Mouse (Mus musculus) heart, embryonic 16.5 days (tissue): ENCODE data around the gene Sh3rf3. TPM values are rescaled to one million over a fixed set of nuclear protein-coding genes. Genes with fewer than 3 reads are reported as not detected.
"Not testable (repeated sequence)": the region's sequence is repeated elsewhere in the genome, so short reads cannot be mapped to it uniquely, and the experiment has no call there.

Experiments
- ATAC-seq: fragments of 200-750 bp; cut with Nextera tagmentation; replicated peaks from 2 replicates; pipeline ENCODE4 v1.8.0; 2017; ENCODE audit warnings: moderate number of reproducible peaks; ENCODE audit not compliant: insufficient read depth, low FRiP score; ENCODE audit errors: extremely low read depth
- H3K27ac ChIP-seq: fragments of 300-500 bp; sonication (generic); 2 replicates; pipeline ENCODE4 v1.5.1; 2014; ENCODE audit warnings: mild to moderate bottlenecking, low read length, control low read depth, moderate library complexity
- H3K27me3 ChIP-seq: fragments of 300-500 bp; sonication (generic); 2 replicates; pipeline ENCODE4 v1.6.1; 2014; ENCODE audit warnings: low read length, mixed read lengths; ENCODE audit not compliant: control insufficient read depth, insufficient read depth
- H3K36me3 ChIP-seq: fragments of 300-500 bp; sonication (generic); 2 replicates; pipeline ENCODE4 v1.6.1; 2014; ENCODE audit not compliant: control insufficient read depth, insufficient read depth
- H3K4me1 ChIP-seq: fragments of 300-500 bp; sonication (generic); 2 replicates; pipeline ENCODE4 v1.6.1; 2014; ENCODE audit warnings: low read length, mixed read lengths; ENCODE audit not compliant: control insufficient read depth, insufficient read depth
- H3K4me2 ChIP-seq: fragments of 300-500 bp; sonication (generic); 2 replicates; pipeline ENCODE4 v1.6.1; 2014; ENCODE audit warnings: low read depth, mild to moderate bottlenecking, control low read depth, low read length
- H3K4me3 ChIP-seq: fragments of 300-500 bp; sonication (generic); 2 replicates; pipeline ENCODE4 v1.5.1; 2014; ENCODE audit warnings: mild to moderate bottlenecking, control low read depth, low read length
- H3K9ac ChIP-seq: fragments of 300-500 bp; sonication (generic); 2 replicates; pipeline ENCODE4 v1.6.1; 2014; ENCODE audit warnings: low read length, control low read depth
- H3K9me3 ChIP-seq: fragments of 300-500 bp; sonication (generic); replicated peaks from 2 replicates; pipeline ENCODE4 v1.6.1; 2016; ENCODE audit warnings: low read length; ENCODE audit not compliant: control insufficient read depth
- WGBS: fragments of 180-500 bp; shearing (Covaris S2); extraction: QIAGEN DNeasy Blood & Tissue Kit; methylation state at CpG from one replicate; pipeline ENCODE4 v1.1.7; 2014; 5-methylcytosine and 5-hydroxymethylcytosine counted together
- polyA plus RNA-seq: library from polyadenylated mRNA; unstranded; fragments of >200 nt; fragmentation: Nextera tagmentation; extraction: Ambion mirVana; gene quantifications from 2 replicates; pipeline ENCODE4 v1.2.1, GENCODE M21; 2015

Gene Sh3rf3
- polyA plus RNA-seq, 1 experiment from 2014 or later: 0.95 TPM

DNA sequence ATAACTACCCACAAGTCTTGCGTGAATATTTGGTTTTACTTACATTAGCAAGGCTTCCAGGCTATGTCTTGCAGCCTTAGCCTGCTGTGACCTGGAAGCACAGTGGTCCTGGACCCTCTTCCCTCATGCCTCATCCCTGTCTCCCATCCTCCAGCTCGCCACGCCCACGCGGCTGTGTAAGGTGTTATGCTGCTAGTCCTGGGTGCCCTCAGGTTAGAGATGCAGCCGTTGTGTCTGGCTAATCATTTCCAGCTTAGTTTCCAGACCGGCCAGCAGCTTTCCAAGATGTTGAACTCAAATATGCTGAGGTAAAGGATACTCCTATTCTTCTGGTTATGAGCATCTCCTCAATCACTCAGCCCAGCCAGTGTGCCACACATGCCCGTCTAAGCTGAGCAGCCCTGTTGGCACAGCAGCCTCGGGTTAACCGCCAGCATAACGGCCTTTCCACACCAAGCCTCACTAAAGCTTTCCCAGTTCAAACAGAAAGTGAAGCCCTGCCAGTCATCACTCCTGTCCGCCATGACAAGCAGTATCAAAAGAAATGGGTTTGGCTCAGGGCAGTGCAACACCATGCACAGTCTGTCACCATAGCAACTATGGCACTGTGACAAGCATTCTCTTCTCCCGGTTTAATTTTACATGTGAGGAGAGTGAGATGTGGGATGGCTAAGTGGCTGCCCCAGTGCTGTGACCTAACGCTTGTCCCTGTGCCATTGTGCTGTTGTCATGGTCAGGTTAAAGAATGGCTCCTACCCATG, 276.9 kb downstream of the Sh3rf3 start:
- H3K36me3 ChIP-seq: no peaks in the 10 kb centered on the region
- H3K27ac ChIP-seq: no peak overlapping the region
- no peak overlapping the region for H3K4me3 ChIP-seq
- 71% methylated on average over 14 of the region's 14 CpGs for WGBS
- H3K9ac ChIP-seq: no peak overlapping the region
- peaks cover 10% of the 10 kb centered on the region for H3K4me1 ChIP-seq
- H3K9me3 ChIP-seq: no peaks in the 10 kb centered on the region
- no peaks in the 10 kb centered on the region for H3K27me3 ChIP-seq
- peak; percentile 63; the same call in 1 of the 2 replicates for ATAC-seq
- H3K4me2 ChIP-seq: no peak overlapping the region

DNA sequence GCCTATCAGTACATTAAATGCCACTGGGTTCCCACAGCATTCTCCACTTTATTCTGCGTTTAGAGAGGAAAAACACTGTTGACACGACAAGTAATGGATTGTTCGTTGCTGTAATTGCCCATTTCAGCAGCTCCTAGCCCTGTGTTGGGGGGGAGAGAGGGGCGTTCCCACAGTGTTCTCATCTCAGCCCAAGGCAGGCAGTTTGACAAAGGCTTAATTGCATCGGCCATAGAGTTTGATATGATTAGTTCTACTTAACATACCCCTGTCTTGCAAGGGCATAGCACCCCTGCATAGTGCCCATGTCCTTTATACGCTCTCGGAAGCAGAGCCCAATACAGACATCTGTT, 277.4 kb downstream of the Sh3rf3 start:
- WGBS: 64% methylated on average over 7 of the region's 7 CpGs
- Histone ChIP-seq H3K4me3 (no peak overlapping the region), H3K4me1 (peaks cover 10% of the 10 kb centered on the region), H3K27ac (no peak overlapping the region), H3K9me3 (no peaks in the 10 kb centered on the region), H3K27me3 (no peaks in the 10 kb centered on the region), H3K36me3 (no peaks in the 10 kb centered on the region), H3K9ac (no peak overlapping the region), H3K4me2 (no peak overlapping the region)
- ATAC-seq: no peak

DNA sequence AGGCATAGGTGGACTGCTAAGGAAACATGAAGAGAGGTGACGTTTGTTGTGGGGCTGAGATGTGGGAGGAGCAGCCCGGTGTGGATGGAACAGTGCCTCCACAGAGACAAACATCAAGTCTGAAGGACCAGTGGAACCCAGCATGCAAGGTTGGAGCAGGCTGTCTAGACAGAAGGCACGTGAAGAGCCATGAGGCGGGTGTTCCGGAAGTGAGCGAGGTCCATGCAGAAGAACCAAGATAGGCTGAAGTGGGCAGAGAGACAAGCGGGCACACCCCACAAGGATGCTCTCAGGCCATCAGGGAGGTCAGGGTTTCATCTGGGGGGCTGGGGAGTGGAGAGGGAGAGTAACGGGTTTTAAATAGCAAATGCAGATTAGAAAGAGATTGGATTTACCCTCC, 278.4 kb downstream of the Sh3rf3 start:
- no peaks in the 10 kb centered on the region for H3K9me3 ChIP-seq
- no peaks in the 10 kb centered on the region for H3K27me3 ChIP-seq
- H3K9ac ChIP-seq: no peak overlapping the region
- H3K4me1 ChIP-seq: peaks cover 10% of the 10 kb centered on the region
- no peak overlapping the region for H3K4me2 ChIP-seq
- no peak overlapping the region for H3K4me3 ChIP-seq
- no peak overlapping the region for H3K27ac ChIP-seq
- 82% methylated on average over 8 of the region's 8 CpGs for WGBS
- no peaks in the 10 kb centered on the region for H3K36me3 ChIP-seq
- no peak for ATAC-seq

DNA sequence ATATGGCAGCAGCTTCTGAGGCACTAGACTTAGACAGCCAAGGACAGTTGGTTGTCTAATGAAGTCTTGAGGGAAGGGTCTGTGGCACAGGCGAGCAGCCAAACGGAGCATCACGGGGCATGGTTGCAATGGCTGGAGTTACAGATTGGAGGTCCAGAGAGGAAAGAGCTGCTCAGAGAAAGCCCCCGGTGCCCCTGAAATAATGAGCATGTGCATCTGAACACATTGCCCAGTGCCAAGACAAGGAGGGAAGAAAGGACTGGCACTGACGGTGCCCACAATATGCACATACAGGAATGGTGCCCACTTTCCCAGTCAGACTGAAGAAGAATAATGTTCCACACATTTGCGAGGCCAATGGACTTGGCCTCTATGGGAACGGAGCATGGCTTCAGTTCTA, 278.8 kb downstream of the Sh3rf3 start:
- peaks cover 10% of the 10 kb centered on the region for H3K4me1 ChIP-seq
- H3K27me3 ChIP-seq: no peaks in the 10 kb centered on the region
- no peaks in the 10 kb centered on the region for H3K9me3 ChIP-seq
- H3K4me2 ChIP-seq: no peak overlapping the region
- H3K4me3 ChIP-seq: no peak overlapping the region
- 85% methylated on average over 7 of the region's 7 CpGs for whole genome bisulfite sequencing
- no peak overlapping the region for H3K9ac ChIP-seq
- no peaks in the 10 kb centered on the region for H3K36me3 ChIP-seq
- H3K27ac ChIP-seq: no peak overlapping the region
- ATAC-seq: no peak

DNA sequence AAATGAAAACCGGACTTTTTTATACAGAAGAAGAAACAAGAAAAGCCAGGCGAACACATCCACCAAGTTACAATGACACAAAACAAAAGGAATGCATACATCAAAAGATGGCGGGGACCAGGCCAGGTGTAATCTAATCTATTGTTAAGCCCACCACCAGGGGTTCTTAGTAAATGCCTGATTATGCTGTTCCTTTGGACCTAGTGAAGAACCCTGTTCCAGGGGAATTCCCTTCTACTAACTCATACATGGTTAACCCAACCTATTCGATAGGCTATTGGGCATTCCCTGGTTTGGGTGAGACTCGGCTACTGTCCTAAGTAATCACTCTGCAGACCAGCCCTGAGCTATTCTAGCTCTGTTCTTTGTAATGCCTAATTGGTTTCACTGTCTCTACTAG, 289.9 kb downstream of the Sh3rf3 start:
- H3K9ac ChIP-seq, H3K36me3 ChIP-seq, H3K4me1 ChIP-seq, H3K27ac ChIP-seq, H3K4me2 ChIP-seq, H3K27me3 ChIP-seq, H3K9me3 ChIP-seq, ATAC-seq, H3K4me3 ChIP-seq: not testable (repeated sequence)
- WGBS: 81% methylated on average over 5 of the region's 5 CpGs

DNA sequence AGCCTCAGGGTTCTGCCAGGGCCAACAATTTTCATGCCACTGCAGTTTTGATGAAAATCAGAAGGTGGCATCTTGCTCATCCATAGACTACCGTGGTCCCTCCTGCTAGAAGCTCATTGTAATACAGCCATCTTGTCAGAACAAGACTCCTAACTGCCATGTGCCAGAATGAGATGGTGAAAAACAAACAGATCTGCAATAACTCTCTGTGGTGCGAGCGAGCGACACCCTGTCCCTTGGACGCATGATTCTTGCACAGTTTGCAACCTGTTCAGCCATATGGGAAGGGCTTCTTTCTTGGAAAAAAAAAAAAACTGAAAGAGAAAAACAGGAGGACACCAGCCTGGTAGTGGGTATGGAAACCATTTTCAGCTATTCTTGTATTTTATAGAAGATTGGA, 291.5 kb downstream of the Sh3rf3 start:
- H3K36me3 ChIP-seq: no peaks in the 10 kb centered on the region
- no peak overlapping the region for H3K9ac ChIP-seq
- H3K4me1 ChIP-seq: no peaks in the 10 kb centered on the region
- no peaks in the 10 kb centered on the region for H3K9me3 ChIP-seq
- no peak overlapping the region for H3K4me3 ChIP-seq
- ATAC-seq: no peak
- H3K27me3 ChIP-seq: no peaks in the 10 kb centered on the region; the same call in 1 of the 2 replicates
- 90% methylated on average over 5 of the region's 5 CpGs for WGBS
- no peak overlapping the region for H3K4me2 ChIP-seq
- H3K27ac ChIP-seq: no peak overlapping the region

DNA sequence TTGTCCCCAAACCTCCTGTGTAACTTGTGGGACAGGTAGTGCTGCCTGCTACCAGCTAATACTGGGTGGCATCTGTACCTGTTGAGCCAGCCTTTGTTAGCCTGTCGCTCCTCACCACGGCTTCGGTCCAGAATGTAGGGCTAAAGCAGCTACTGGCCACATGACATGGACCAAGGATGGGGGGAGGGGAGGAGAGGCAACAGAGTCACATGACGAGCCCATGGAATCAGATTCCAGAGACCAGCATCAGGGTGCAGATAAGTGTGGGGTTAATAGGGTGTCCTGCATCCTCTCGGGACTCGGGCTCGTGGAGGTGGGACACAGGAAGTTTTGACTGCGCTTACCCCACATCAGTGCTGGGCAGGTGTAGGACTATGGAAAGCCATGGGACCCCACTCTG, 292.7 kb downstream of the Sh3rf3 start:
- no peak overlapping the region for H3K27ac ChIP-seq
- WGBS: 81% methylated on average over 8 of the region's 8 CpGs
- H3K36me3 ChIP-seq: no peaks in the 10 kb centered on the region
- no peak overlapping the region for H3K9ac ChIP-seq
- H3K9me3 ChIP-seq: no peaks in the 10 kb centered on the region
- H3K4me3 ChIP-seq: no peak overlapping the region
- no peaks in the 10 kb centered on the region for H3K4me1 ChIP-seq
- ATAC-seq: no peak
- no peaks in the 10 kb centered on the region; the same call in 1 of the 2 replicates for H3K27me3 ChIP-seq
- H3K4me2 ChIP-seq: no peak overlapping the region

DNA sequence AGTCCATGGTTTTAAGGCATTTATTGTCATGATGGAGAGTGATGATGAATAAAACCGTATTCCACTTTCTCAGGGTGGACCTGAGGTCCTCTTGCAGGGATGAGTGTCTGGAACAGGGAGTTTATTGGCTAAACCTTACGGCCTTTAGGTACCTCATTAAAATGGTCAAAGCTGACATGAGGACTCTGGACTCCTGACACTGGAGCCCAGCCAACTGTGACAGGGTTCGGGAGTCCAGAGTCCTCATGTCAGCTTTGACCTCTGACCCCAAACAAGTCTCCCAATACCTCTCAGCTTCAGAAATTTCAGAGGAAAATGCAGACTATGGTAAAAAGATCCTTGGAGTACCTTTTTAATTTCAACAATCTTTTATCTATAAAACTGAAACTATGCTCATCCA, 293.5 kb downstream of the Sh3rf3 start:
- no peaks in the 10 kb centered on the region for H3K9me3 ChIP-seq
- H3K4me1 ChIP-seq: no peaks in the 10 kb centered on the region
- H3K4me3 ChIP-seq: no peak overlapping the region
- H3K36me3 ChIP-seq: no peaks in the 10 kb centered on the region
- WGBS: 80% methylated on average over 3 of the region's 3 CpGs
- ATAC-seq: no peak
- H3K27me3 ChIP-seq: no peaks in the 10 kb centered on the region; the same call in 1 of the 2 replicates
- no peak overlapping the region for H3K9ac ChIP-seq
- H3K4me2 ChIP-seq: no peak overlapping the region
- H3K27ac ChIP-seq: no peak overlapping the region

DNA sequence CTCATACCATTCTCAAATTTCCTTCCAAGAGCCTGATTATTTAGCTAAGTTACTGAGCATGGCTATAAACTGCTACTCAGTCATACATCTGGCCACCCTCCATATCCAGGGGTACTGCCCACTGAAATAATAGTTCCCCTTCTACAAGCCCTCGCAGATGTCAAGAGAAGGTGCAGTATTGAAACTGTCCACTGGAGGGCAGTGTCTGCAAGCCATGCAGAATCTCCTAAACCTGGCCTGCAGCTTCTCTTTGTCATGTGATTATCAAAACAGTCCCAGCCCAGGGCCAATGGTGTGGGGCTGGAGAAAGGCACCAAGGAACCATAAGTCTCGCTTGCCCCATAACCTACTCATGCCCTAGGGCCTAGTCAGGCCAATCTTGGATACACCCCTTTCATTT, 295.9 kb downstream of the Sh3rf3 start:
- no peak overlapping the region for H3K4me3 ChIP-seq
- ATAC-seq: 0 out of 2 replicates have a peak, but pooled peaks have one; percentile 58

More for the DNA sequence above, 295.9 kb downstream of the Sh3rf3 start:
- H3K27ac ChIP-seq: no peak overlapping the region
- H3K4me2 ChIP-seq: no peak overlapping the region
- no peak overlapping the region for H3K9ac ChIP-seq
- H3K4me1 ChIP-seq: no peaks in the 10 kb centered on the region
- no peaks in the 10 kb centered on the region for H3K36me3 ChIP-seq
- WGBS: 30% methylated on average over 2 of the region's 2 CpGs
- no peaks in the 10 kb centered on the region; the same call in 1 of the 2 replicates for H3K27me3 ChIP-seq
- H3K9me3 ChIP-seq: no peaks in the 10 kb centered on the region
